Mouse (Mus musculus): ENCODE measurements at regions not wholly inside any gene's neighbourhood (a gene's known extent, or its start where the extent isn't known, plus 50 kb on each side); places are given as distances from the start of the nearest gene placed in this dataset.

DNA sequence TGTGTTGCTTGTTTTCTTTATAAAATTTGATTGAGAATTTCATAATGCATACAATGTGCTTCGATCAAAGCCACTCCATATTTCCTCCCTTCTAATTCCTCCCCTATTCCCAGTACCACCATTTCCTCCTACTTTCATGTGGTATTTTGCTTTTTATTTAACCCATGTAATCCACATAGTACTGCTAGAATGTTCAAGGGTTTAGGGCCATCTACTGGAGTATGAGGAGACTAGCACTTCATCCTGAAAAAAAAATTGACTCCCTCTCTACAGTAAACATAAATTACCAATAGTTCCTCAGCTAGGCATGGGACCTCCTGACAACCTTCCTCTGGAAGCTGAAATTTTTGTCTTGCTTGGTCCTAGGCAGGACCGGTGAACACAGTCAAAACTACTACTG, 163.0 kb downstream of the Gpr165 start:
- peak; percentile 12 for DNase-seq (ENCODE audit: low read depth, low spot score)

- peak; percentile 31 for DNase-seq (ENCODE audit: low read depth, low spot score)
These were observed 165.5 kb downstream of the Gpr165 start for GRCm38 (mm10) chrX:96878721-96879120.

DNA sequence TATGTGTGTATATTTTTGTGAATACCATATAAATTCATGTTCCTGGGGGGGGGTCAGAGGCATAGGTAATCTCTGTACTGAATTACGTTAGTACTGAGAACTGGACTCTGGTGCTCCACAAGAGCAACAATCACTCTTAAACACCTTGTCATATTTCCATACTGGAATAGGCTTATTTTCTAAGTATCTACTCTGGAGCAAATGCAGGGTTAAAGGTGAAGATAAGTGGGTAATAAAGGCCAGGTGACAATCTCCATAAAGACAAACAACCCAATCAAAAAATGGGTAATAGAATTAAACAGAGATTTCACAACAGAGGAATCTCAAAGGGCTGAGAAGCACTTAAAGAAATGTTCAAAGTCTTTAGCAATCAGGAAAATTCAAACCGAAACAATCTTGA, 165.9 kb downstream of the Gpr165 start:
- DNase-seq (ENCODE audit: low read depth, low spot score), result no peak

GRCm38 (mm10) chrX:96900636-96901035, 171.8 kb upstream of the Pgr15l start:
- DNase-seq (ENCODE audit: low read depth, low spot score), result peak; percentile 34
